Mouse (Mus musculus): ENCODE results near the gene Clock. TPM values are rescaled to one million over a fixed set of nuclear protein-coding genes. Genes with fewer than 3 reads are reported as not detected.

Gene Clock
- polyA plus RNA-seq, 1 experiment from 2014 or later: 19.4 TPM

DNA sequence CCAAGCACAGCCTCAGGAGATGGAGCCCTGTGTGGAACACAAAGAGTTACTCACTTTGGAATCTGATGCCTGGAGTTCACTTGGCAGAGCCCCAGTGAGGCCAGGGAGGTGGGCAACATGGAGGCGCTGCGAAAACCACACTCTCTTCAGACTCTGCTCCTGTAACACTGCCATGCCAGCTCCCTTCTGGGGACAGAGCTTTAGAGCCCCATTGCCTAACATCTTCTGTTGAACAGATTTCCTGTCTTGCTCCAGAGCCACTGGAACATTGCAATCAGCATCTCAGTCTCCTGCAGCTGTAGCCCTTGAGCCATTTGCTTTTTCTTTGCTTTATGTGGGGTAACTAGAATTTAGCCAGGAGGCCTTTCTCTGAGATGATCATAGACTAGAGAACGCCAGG lies 122.3 kb downstream of the Clock start:
- 52% methylated on average over 3 of the region's 3 CpGs for WGBS
- H3K9me3 ChIP-seq (ENCODE audit: control insufficient read depth, low read length): no peaks in the 10 kb centered on the region
- no peak for ATAC-seq (replicated peaks; ENCODE audit: low FRiP score, low TSS enrichment, low read depth)
- H3K36me3 ChIP-seq (ENCODE audit: control insufficient read depth, insufficient read depth, low read length): no peaks in the 10 kb centered on the region
- H3K9ac ChIP-seq (ENCODE audit: low read length): no peak overlapping the region
- no peak for DNase-seq (ENCODE audit: low spot score)
- H3K4me2 ChIP-seq (ENCODE audit: low read length): no peak overlapping the region
- no peaks in the 10 kb centered on the region for H3K27me3 ChIP-seq (replicated peaks; ENCODE audit: control insufficient read depth, insufficient read depth, low read length)
- no peak overlapping the region for H3K4me3 ChIP-seq (ENCODE audit: low read depth, low read length)
- H3K27ac ChIP-seq (ENCODE audit: low read depth): no peak overlapping the region
- peaks cover 14% of the 10 kb centered on the region for H3K4me1 ChIP-seq (replicated peaks; ENCODE audit: control insufficient read depth, insufficient read depth, low read length)

DNA sequence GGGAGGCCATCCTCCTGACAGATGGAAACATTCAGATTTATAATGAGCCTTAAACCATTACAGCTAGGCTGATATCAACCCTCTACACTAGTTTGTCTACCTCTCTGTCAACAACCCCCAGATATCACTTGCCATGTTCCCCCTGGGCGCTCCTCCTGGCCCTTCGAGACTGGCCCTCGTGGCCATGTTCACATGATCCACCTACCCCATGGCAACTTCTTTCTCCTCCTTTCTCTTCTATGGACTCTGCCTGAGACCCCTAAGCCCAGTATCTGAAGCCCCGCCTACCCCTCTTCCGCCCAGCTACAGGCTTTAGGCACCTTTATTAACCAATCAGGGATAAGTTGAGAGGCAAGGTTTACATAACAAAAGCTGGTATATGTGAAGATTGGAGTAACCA lies 124.8 kb downstream of the Clock start:
- H3K36me3 ChIP-seq (ENCODE audit: control insufficient read depth, insufficient read depth, low read length): no peaks in the 10 kb centered on the region
- DNase-seq (ENCODE audit: low spot score) (no peak), ATAC-seq (replicated peaks; ENCODE audit: low FRiP score, low TSS enrichment, low read depth) (no peak)
- peaks cover 14% of the 10 kb centered on the region; the same call in 1 of the 2 replicates for H3K4me1 ChIP-seq (replicated peaks; ENCODE audit: control insufficient read depth, insufficient read depth, low read length)
- no peak overlapping the region for H3K27ac ChIP-seq (ENCODE audit: low read depth)
- no peak overlapping the region for H3K4me3 ChIP-seq (ENCODE audit: low read depth, low read length)
- no peaks in the 10 kb centered on the region for H3K9me3 ChIP-seq (ENCODE audit: control insufficient read depth, low read length)
- 89% methylated on average over 5 of the region's 5 CpGs for WGBS
- no peak overlapping the region for H3K4me2 ChIP-seq (ENCODE audit: low read length)
- H3K9ac ChIP-seq (ENCODE audit: low read length): no peak overlapping the region
- no peaks in the 10 kb centered on the region for H3K27me3 ChIP-seq (replicated peaks; ENCODE audit: control insufficient read depth, insufficient read depth, low read length)

DNA sequence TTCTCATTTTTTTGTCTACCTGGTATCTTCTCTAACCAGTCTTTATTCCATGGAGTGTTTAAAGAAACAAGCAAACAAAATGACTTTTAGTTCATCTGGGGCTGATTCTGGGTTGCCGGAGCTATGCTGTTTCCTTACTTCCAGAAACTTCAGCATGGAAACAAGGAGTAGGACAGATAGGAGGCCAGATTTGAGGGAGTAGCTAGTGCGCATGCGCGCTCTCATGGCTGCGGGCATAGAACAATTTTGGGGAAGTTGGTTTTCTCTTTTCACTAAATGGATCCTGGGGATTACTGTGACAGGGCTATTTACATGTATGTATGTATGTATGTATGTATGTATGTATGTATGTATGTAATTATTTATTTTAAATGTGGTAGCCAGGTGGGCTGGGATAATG lies 125.4 kb downstream of the Clock start:
- DNase-seq (ENCODE audit: low spot score) (no peak), ATAC-seq (replicated peaks; ENCODE audit: low FRiP score, low TSS enrichment, low read depth) (no peak)
- Histone ChIP-seq H3K4me3 (ENCODE audit: low read depth, low read length) (no peak overlapping the region), H3K9ac (ENCODE audit: low read length) (no peak overlapping the region), H3K36me3 (ENCODE audit: control insufficient read depth, insufficient read depth, low read length) (no peaks in the 10 kb centered on the region), H3K27ac (ENCODE audit: low read depth) (no peak overlapping the region), H3K27me3 (replicated peaks; ENCODE audit: control insufficient read depth, insufficient read depth, low read length) (no peaks in the 10 kb centered on the region), H3K4me1 (replicated peaks; ENCODE audit: control insufficient read depth, insufficient read depth, low read length) (peaks cover 12% of the 10 kb centered on the region; the same call in 1 of the 2 replicates), H3K4me2 (ENCODE audit: low read length) (no peak overlapping the region), H3K9me3 (ENCODE audit: control insufficient read depth, low read length) (no peaks in the 10 kb centered on the region)
- 96% methylated on average over 5 of the region's 5 CpGs for WGBS

DNA sequence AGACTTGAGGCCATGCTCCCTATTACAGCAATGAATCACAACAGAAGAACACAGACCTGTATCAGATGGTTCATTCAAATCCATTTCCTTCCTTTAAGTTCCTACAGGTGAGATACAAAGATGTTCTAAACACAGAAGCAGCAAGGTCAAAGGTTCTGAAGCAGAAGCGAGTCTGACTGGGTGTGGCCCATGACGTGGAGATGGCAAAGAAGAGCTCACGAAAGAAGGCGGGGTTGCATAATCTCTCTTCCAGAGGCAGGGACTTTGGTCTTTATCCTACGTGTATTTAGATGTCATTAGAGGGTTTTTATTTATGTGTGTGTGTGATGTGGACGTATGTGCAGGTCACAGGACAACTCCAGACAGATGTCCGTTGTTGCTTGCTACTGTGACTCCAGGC lies 126.9 kb downstream of the Clock start:
- ATAC-seq (replicated peaks; ENCODE audit: low FRiP score, low TSS enrichment, low read depth) (no peak), DNase-seq (ENCODE audit: low spot score) (no peak)
- Histone ChIP-seq H3K36me3 (ENCODE audit: control insufficient read depth, insufficient read depth, low read length) (no peaks in the 10 kb centered on the region), H3K27ac (ENCODE audit: low read depth) (no peak overlapping the region), H3K27me3 (replicated peaks; ENCODE audit: control insufficient read depth, insufficient read depth, low read length) (no peaks in the 10 kb centered on the region), H3K4me2 (ENCODE audit: low read length) (no peak overlapping the region), H3K9me3 (ENCODE audit: control insufficient read depth, low read length) (no peaks in the 10 kb centered on the region), H3K4me1 (replicated peaks; ENCODE audit: control insufficient read depth, insufficient read depth, low read length) (peaks cover 12% of the 10 kb centered on the region; the same call in 1 of the 2 replicates), H3K4me3 (ENCODE audit: low read depth, low read length) (no peak overlapping the region), H3K9ac (ENCODE audit: low read length) (no peak overlapping the region)
- WGBS: 60% methylated on average over 7 of the region's 7 CpGs

DNA sequence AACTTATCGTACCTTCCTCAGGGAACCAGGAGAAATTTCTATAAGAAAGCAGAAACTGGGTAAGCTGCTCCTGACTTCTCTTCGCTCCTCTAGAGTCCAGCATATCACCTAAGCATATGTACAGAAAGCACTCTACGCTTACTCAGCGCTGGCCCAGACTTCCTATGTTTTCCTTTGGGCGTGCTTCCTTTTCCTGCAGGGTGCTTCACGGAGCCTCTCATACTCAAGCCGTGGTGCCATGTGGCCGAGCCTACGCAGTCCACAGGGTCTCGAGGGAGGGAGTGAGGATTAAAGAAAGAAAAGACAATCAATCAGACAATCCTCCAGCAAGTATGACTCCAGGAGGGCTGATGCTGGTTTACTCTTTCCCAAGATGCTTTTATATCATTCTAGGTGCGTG lies 127.8 kb downstream of the Clock start:
- Histone ChIP-seq H3K4me1 (replicated peaks; ENCODE audit: control insufficient read depth, insufficient read depth, low read length) (peaks cover 12% of the 10 kb centered on the region; the same call in 1 of the 2 replicates), H3K36me3 (ENCODE audit: control insufficient read depth, insufficient read depth, low read length) (no peaks in the 10 kb centered on the region), H3K9me3 (ENCODE audit: control insufficient read depth, low read length) (no peaks in the 10 kb centered on the region), H3K27me3 (replicated peaks; ENCODE audit: control insufficient read depth, insufficient read depth, low read length) (no peaks in the 10 kb centered on the region), H3K4me3 (ENCODE audit: low read depth, low read length) (no peak overlapping the region), H3K27ac (ENCODE audit: low read depth) (0 out of 2 replicates have a peak overlapping the region, but pooled peaks have one; percentile 30), H3K4me2 (ENCODE audit: low read length) (no peak overlapping the region), H3K9ac (ENCODE audit: low read length) (no peak overlapping the region)
- 52% methylated on average over 11 of the region's 11 CpGs for WGBS
- ATAC-seq (replicated peaks; ENCODE audit: low FRiP score, low TSS enrichment, low read depth) (no peak), DNase-seq (ENCODE audit: low spot score) (no peak)

DNA sequence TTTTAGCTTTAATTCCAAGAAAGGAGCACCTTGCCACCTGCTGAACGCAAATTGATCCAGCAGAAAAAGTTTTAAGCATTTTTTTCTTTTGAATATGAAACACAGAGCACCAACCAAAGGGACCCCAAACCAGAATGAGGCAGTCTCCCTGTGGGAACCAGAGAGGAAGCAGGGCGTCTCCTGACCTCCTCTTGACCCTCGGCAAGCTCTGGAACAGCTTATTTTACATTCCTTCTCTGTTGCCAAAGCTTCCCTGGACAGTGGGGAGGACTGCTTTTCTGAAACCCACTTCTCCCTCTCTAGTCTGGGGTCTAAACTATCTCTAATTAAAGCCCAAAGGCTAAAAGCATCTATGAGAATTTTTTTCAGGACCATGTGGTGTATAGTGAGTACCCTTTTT lies 128.2 kb downstream of the Clock start:
- DNase-seq (ENCODE audit: low spot score) (no peak), ATAC-seq (replicated peaks; ENCODE audit: low FRiP score, low TSS enrichment, low read depth) (no peak)
- no peak overlapping the region for H3K4me3 ChIP-seq (ENCODE audit: low read depth, low read length)
- H3K36me3 ChIP-seq (ENCODE audit: control insufficient read depth, insufficient read depth, low read length): no peaks in the 10 kb centered on the region
- no peak overlapping the region for H3K4me2 ChIP-seq (ENCODE audit: low read length)
- 33% methylated on average over 3 of the region's 3 CpGs for WGBS
- H3K4me1 ChIP-seq (replicated peaks; ENCODE audit: control insufficient read depth, insufficient read depth, low read length): peaks cover 12% of the 10 kb centered on the region; the same call in 1 of the 2 replicates
- 0 out of 2 replicates have a peak overlapping the region, but pooled peaks have one; percentile 30 for H3K27ac ChIP-seq (ENCODE audit: low read depth)
- H3K9me3 ChIP-seq (ENCODE audit: control insufficient read depth, low read length): no peaks in the 10 kb centered on the region
- no peak overlapping the region for H3K9ac ChIP-seq (ENCODE audit: low read length)
- H3K27me3 ChIP-seq (replicated peaks; ENCODE audit: control insufficient read depth, insufficient read depth, low read length): no peaks in the 10 kb centered on the region

DNA sequence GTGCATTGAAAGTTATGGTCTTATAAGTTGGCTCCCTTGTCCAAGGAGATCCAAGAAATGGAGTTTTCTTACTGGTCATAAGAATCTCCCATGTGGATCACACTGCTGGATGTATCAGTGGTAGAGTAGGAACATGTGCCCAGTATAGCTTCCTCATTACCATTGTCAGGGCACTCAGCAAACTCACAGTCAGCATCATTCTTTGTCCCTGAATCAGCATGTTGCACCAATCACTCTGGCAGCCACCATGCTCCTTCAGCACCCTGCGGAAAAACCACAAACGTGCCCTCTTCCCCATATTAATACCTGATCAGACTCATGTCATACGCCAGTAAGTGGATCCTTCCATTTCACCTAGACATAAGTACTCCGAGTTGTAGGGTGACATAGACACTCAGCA lies 129.5 kb downstream of the Clock start:
- DNase-seq (ENCODE audit: low spot score) (no peak), ATAC-seq (replicated peaks; ENCODE audit: low FRiP score, low TSS enrichment, low read depth) (no peak)
- Histone ChIP-seq H3K4me2 (ENCODE audit: low read length) (no peak overlapping the region), H3K4me1 (replicated peaks; ENCODE audit: control insufficient read depth, insufficient read depth, low read length) (peaks cover 12% of the 10 kb centered on the region; the same call in 1 of the 2 replicates), H3K27ac (ENCODE audit: low read depth) (no peak overlapping the region), H3K4me3 (ENCODE audit: low read depth, low read length) (no peak overlapping the region), H3K36me3 (ENCODE audit: control insufficient read depth, insufficient read depth, low read length) (no peaks in the 10 kb centered on the region), H3K9me3 (ENCODE audit: control insufficient read depth, low read length) (no peaks in the 10 kb centered on the region), H3K27me3 (replicated peaks; ENCODE audit: control insufficient read depth, insufficient read depth, low read length) (no peaks in the 10 kb centered on the region), H3K9ac (ENCODE audit: low read length) (no peak overlapping the region)
- WGBS: 85% methylated on average over 4 of the region's 4 CpGs

DNA sequence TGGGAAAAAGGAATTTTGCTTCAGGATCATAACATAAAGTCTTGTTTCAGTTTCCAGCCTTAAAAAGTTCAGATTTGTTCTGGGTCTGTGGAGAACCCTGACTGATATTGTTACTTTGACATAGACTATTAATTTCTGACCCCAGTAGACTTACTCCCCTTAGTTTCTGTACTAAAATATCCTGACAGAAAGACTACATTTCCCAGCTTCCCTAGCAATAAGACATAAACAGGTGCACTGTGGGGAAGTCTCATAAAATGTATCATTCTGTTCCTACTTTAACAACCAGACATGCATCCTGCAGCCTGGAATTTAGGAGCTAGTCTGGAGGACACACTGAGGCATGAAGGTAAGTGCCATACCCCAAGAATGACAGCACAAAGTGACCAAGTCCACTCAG lies 133.6 kb downstream of the Clock start:
- no peaks in the 10 kb centered on the region for H3K9me3 ChIP-seq (ENCODE audit: control insufficient read depth, low read length)

DNA sequence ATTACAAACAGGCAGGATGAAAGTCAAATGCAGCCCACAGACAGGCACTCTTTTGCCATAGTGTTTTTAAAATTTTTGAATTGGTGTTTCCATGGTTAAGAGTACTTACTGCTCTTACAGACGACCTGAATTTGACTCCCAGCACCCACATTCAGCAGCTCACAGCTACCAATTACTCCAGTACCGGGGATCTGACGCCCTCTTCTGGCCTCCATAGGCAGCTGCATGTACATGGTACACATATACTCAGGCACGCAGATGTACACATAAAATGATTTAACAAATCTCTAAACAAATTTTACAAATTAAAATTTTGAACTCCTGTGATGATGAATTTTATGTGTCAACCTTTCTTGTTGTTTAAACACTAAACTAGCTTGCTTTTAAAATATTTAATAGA lies 134.1 kb downstream of the Clock start:
- 80% methylated on average over 4 of the region's 4 CpGs for WGBS
- Histone ChIP-seq H3K4me2 (ENCODE audit: low read length) (no peak overlapping the region), H3K27ac (ENCODE audit: low read depth) (no peak overlapping the region), H3K4me1 (replicated peaks; ENCODE audit: control insufficient read depth, insufficient read depth, low read length) (no peaks in the 10 kb centered on the region), H3K36me3 (ENCODE audit: control insufficient read depth, insufficient read depth, low read length) (no peaks in the 10 kb centered on the region), H3K4me3 (ENCODE audit: low read depth, low read length) (no peak overlapping the region), H3K27me3 (replicated peaks; ENCODE audit: control insufficient read depth, insufficient read depth, low read length) (no peaks in the 10 kb centered on the region), H3K9ac (ENCODE audit: low read length) (no peak overlapping the region), H3K9me3 (ENCODE audit: control insufficient read depth, low read length) (no peaks in the 10 kb centered on the region)
- no peak for DNase-seq (ENCODE audit: low spot score)
- ATAC-seq (replicated peaks; ENCODE audit: low FRiP score, low TSS enrichment, low read depth): no peak

More for the DNA sequence above, 133.6 kb downstream of the Clock start:
- H3K36me3 ChIP-seq (ENCODE audit: control insufficient read depth, insufficient read depth, low read length): no peaks in the 10 kb centered on the region
- no peak overlapping the region for H3K27ac ChIP-seq (ENCODE audit: low read depth)
- H3K4me1 ChIP-seq (replicated peaks; ENCODE audit: control insufficient read depth, insufficient read depth, low read length): no peaks in the 10 kb centered on the region
- DNase-seq (ENCODE audit: low spot score) (no peak), ATAC-seq (replicated peaks; ENCODE audit: low FRiP score, low TSS enrichment, low read depth) (no peak)
- H3K27me3 ChIP-seq (replicated peaks; ENCODE audit: control insufficient read depth, insufficient read depth, low read length): no peaks in the 10 kb centered on the region
- H3K4me2 ChIP-seq (ENCODE audit: low read length): no peak overlapping the region
- H3K9ac ChIP-seq (ENCODE audit: low read length): no peak overlapping the region
- H3K4me3 ChIP-seq (ENCODE audit: low read depth, low read length): no peak overlapping the region
